Mouse (Mus musculus): ENCODE data around the gene Cdc20.

Cdc20 gene

GRCm38 (mm10) chr4:118417112-118417797, 19.9 kb downstream of the Cdc20 start:
- DNase-seq (ENCODE audit: low read depth, low spot score), result no peak

GRCm38 (mm10) chr4:118416329-118416728, 20.8 kb downstream of the Cdc20 start:
- no peak for DNase-seq (ENCODE audit: low read depth, low spot score)

GRCm38 (mm10) chr4:118415779-118416178, 21.4 kb downstream of the Cdc20 start:
- DNase-seq (ENCODE audit: low read depth, low spot score), result no peak

GRCm38 (mm10) chr4:118413553-118413952, 23.6 kb downstream of the Cdc20 start:
- no peak for DNase-seq (ENCODE audit: low read depth, low spot score)

- no peak for DNase-seq (ENCODE audit: low read depth, low spot score)
Measured at GRCm38 (mm10) chr4:118410871-118411270, 26.3 kb downstream of the Cdc20 start.

- peak; percentile 84 for DNase-seq (ENCODE audit: low read depth, low spot score)
Measured at GRCm38 (mm10) chr4:118409142-118409900, 27.8 kb downstream of the Cdc20 start, which contains the start of the genes Szt2 and Med8. Gene Szt2, minus strand, starts transcription at chr4:118409273. Gene Med8, plus strand, starts transcription at chr4:118409337.

GRCm38 (mm10) chr4:118402701-118403100, 34.5 kb downstream of the Cdc20 start:
- DNase-seq (ENCODE audit: low read depth, low spot score), result no peak

GRCm38 (mm10) chr4:118401918-118402317, 35.2 kb downstream of the Cdc20 start:
- no peak for DNase-seq (ENCODE audit: low read depth, low spot score)

GRCm38 (mm10) chr4:118401421-118401820, 35.7 kb downstream of the Cdc20 start:
- DNase-seq (ENCODE audit: low read depth, low spot score), result no peak

GRCm38 (mm10) chr4:118398400-118398799, 38.8 kb downstream of the Cdc20 start:
- no peak for DNase-seq (ENCODE audit: low read depth, low spot score)

- DNase-seq (ENCODE audit: low read depth, low spot score), result no peak
Measured at GRCm38 (mm10) chr4:118396433-118396832, 40.7 kb downstream of the Cdc20 start.

GRCm38 (mm10) chr4:118395289-118395688, 41.9 kb downstream of the Cdc20 start:
- DNase-seq (ENCODE audit: low read depth, low spot score), result no peak

GRCm38 (mm10) chr4:118394505-118394904, 42.6 kb downstream of the Cdc20 start:
- no peak for DNase-seq (ENCODE audit: low read depth, low spot score)

- no peak for DNase-seq (ENCODE audit: low read depth, low spot score)
Measured at GRCm38 (mm10) chr4:118390146-118390545, 47.0 kb downstream of the Cdc20 start.

- DNase-seq (ENCODE audit: low read depth, low spot score), result no peak
Measured at GRCm38 (mm10) chr4:118387316-118387715, 49.8 kb downstream of the Cdc20 start.

- DNase-seq (ENCODE audit: low read depth, low spot score), result no peak
Measured at GRCm38 (mm10) chr4:118383271-118383670, 53.9 kb downstream of the Cdc20 start.

All from skeletal muscle tissue, adult 2 months (tissue).